Mouse (Mus musculus) lung, embryonic 14.5 days (tissue): ENCODE measurements at regions not wholly inside any gene's neighbourhood (a gene's known extent, or its start where the extent isn't known, plus 50 kb on each side); places are given as distances from the start of the nearest gene placed in this dataset.

Source experiments
- ATAC-seq: fragments of 200-750 bp; cut with Nextera tagmentation; 2 replicates; pipeline ENCODE4 v1.8.0; 2017; ENCODE audit warnings: mild to moderate bottlenecking, moderate TSS enrichment, moderate library complexity; ENCODE audit not compliant: insufficient read depth
- DNase-seq: peaks from one replicate; pipeline ENCODE4 v3.0.0-alpha.2; 2015
- H3K27ac ChIP-seq: fragments of 300-500 bp; sonication (generic); 2 replicates; pipeline ENCODE4 v1.5.1; 2014; ENCODE audit warnings: low read depth, mild to moderate bottlenecking, moderate library complexity
- H3K27me3 ChIP-seq: fragments of 300-500 bp; sonication (generic); 2 replicates; pipeline ENCODE4 v1.6.1; 2014; ENCODE audit warnings: low read length, control low read depth; ENCODE audit not compliant: insufficient read depth
- H3K36me3 ChIP-seq: fragments of 300-500 bp; sonication (generic); 2 replicates; pipeline ENCODE4 v1.6.1; 2014; ENCODE audit warnings: control low read depth; ENCODE audit not compliant: insufficient read depth
- H3K4me1 ChIP-seq: fragments of 300-500 bp; sonication (generic); 2 replicates; pipeline ENCODE4 v1.6.1; 2014; ENCODE audit warnings: antibody characterized with exemption, control low read depth; ENCODE audit not compliant: insufficient read depth
- H3K4me2 ChIP-seq: fragments of 300-500 bp; sonication (generic); 2 replicates; pipeline ENCODE4 v1.6.1; 2014; ENCODE audit warnings: mild to moderate bottlenecking
- H3K4me3 ChIP-seq: fragments of 300-500 bp; sonication (generic); 2 replicates; pipeline ENCODE4 v1.5.1; 2014; ENCODE audit warnings: low read depth, low read length
- H3K9ac ChIP-seq: fragments of 300-500 bp; sonication (generic); 2 replicates; pipeline ENCODE4 v1.6.1; 2014
- H3K9me3 ChIP-seq: fragments of 300-500 bp; sonication (generic); 2 replicates; pipeline ENCODE4 v1.6.1; 2016; ENCODE audit warnings: low read depth, low read length, control low read depth
- CTCF ChIP-seq: IDR thresholded peaks from 2 replicates; pipeline ENCODE4 v1.5.1; 2016; ENCODE audit warnings: antibody characterized with exemption, low read depth
- WGBS: fragments of 180-500 bp; shearing (Covaris S2); extraction: QIAGEN DNeasy Blood & Tissue Kit; methylation state at CpG from one replicate; pipeline ENCODE4 v1.1.7; 2014; 5-methylcytosine and 5-hydroxymethylcytosine counted together

DNA sequence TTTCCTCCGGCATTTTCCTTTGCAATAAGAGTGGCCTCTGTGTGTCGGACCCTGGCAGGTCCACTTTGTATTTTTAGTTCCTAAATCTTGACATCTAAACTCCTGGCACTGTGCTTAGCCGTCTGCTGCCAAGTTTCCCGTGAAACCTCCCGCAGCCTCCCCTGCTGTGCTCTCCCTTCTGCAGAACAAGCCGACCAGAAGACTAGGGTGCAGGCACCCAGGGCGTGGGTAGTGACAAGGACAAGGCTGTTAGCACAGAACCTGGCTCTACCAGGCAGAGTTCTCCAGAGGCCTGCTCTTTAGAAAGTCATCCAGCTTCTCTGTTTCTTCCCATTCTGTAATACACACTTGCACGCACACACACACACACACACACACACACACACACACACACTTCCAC, 274.8 kb downstream of the Vrk1 start:
- Histone ChIP-seq H3K9ac (no peak overlapping the region), H3K9me3 (no peaks in the 10 kb centered on the region), H3K4me3 (no peak overlapping the region), H3K36me3 (no peaks in the 10 kb centered on the region), H3K27me3 (no peaks in the 10 kb centered on the region), H3K4me1 (no peaks in the 10 kb centered on the region), H3K27ac (no peak overlapping the region), H3K4me2 (no peak overlapping the region)
- 80% methylated on average over 8 of the region's 8 CpGs for WGBS
- no peak for DNase-seq
- no peak for TF ChIP-seq CTCF
- ATAC-seq: no peak

- 44% methylated on average over 23 of the region's 23 CpGs for WGBS
- ATAC-seq (no peak), DNase-seq (no peak)
- no peaks in the 10 kb centered on the region for H3K27me3 ChIP-seq
- H3K9me3 ChIP-seq: no peaks in the 10 kb centered on the region
- H3K4me1 ChIP-seq: no peaks in the 10 kb centered on the region
- no peak overlapping the region for H3K27ac ChIP-seq
- 0 out of 2 replicates have a peak, but pooled peaks have one; percentile 29 for TF ChIP-seq CTCF
- H3K36me3 ChIP-seq: no peaks in the 10 kb centered on the region
- H3K4me2 ChIP-seq: no peak overlapping the region
- H3K9ac ChIP-seq: no peak overlapping the region
- H3K4me3 ChIP-seq: no peak overlapping the region
Observed at GRCm38 (mm10) chr12:106288791-106289515, 278.9 kb downstream of the Vrk1 start.

GRCm38 (mm10) chr12:106291476-106292046, 281.5 kb downstream of the Vrk1 start:
- WGBS: 46% methylated on average over 15 of the region's 15 CpGs
- no peak overlapping the region for H3K27ac ChIP-seq
- no peaks in the 10 kb centered on the region for H3K27me3 ChIP-seq
- no peak for DNase-seq
- no peak for TF ChIP-seq CTCF
- no peak overlapping the region for H3K9ac ChIP-seq
- H3K4me2 ChIP-seq: no peak overlapping the region
- ATAC-seq: no peak
- H3K4me3 ChIP-seq: no peak overlapping the region
- no peaks in the 10 kb centered on the region for H3K9me3 ChIP-seq
- H3K36me3 ChIP-seq: no peaks in the 10 kb centered on the region
- no peaks in the 10 kb centered on the region for H3K4me1 ChIP-seq

GRCm38 (mm10) chr12:106293117-106293516, 283.1 kb downstream of the Vrk1 start:
- H3K4me3 ChIP-seq: no peak overlapping the region
- no peak overlapping the region for H3K4me2 ChIP-seq
- H3K27me3 ChIP-seq: no peaks in the 10 kb centered on the region
- no peaks in the 10 kb centered on the region for H3K36me3 ChIP-seq
- ATAC-seq: no peak
- H3K4me1 ChIP-seq: no peaks in the 10 kb centered on the region
- no peak overlapping the region for H3K9ac ChIP-seq
- WGBS: 46% methylated on average over 5 of the region's 5 CpGs
- no peak overlapping the region for H3K27ac ChIP-seq
- no peaks in the 10 kb centered on the region for H3K9me3 ChIP-seq
- DNase-seq: no peak
- TF ChIP-seq CTCF: peak; percentile 36; the same call in 1 of the 2 replicates

DNA sequence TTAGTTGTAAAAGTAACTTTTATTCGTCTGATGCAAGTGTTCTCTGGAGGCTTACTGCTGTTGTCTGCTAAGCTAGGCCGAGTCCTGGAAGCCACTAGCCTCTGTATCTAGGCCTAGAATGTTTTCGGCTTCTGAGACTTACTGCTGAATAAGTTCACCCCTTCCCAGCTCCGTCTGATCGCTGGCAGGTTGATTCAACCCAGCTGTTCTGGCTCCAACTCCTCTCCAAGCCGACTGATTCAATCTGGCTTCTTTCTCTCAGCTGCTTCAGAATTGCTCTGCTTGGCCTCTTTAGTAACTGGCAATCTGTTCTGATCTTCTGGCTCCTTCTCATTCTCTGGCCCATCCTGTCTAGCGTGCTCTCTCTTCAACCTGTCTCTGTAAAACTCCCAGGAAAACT, 285.6 kb downstream of the Vrk1 start:
- peak; percentile 62 for DNase-seq
- peak; percentile 63; the same call in 1 of the 2 replicates for ATAC-seq

DNA sequence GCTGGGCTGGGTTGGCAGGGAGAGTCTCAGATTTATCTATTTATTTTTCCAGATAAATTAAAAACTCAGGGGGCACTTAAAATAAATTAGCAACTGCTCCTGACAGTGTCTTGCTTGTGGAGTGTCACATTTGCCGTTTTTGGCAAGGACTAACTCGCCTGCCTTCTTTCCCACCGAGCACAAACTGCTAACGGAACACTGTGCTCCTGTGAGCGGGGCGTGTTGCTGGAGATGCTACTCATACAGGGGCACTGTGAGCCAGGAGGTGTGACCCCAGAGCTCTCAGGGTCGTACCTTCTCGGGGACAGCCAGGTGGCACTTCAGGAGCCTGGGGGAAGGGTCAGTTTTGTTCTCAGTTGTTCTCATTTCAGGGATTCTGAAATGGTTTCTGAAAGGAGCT, 292.6 kb downstream of the Vrk1 start:
- no peak for ATAC-seq
- Histone ChIP-seq H3K4me1 (no peaks in the 10 kb centered on the region), H3K9ac (no peak overlapping the region), H3K4me2 (no peak overlapping the region), H3K4me3 (no peak overlapping the region), H3K9me3 (no peaks in the 10 kb centered on the region), H3K36me3 (no peaks in the 10 kb centered on the region), H3K27ac (no peak overlapping the region), H3K27me3 (peaks cover 8% of the 10 kb centered on the region; the same call in 1 of the 2 replicates)
- 29% methylated on average over 8 of the region's 8 CpGs for WGBS
- no peak for DNase-seq
- TF ChIP-seq CTCF: no peak

More for the DNA sequence above, 285.6 kb downstream of the Vrk1 start:
- TF ChIP-seq CTCF: no peak
- Histone ChIP-seq H3K27me3 (no peaks in the 10 kb centered on the region), H3K4me2 (no peak overlapping the region), H3K4me3 (no peak overlapping the region), H3K36me3 (no peaks in the 10 kb centered on the region), H3K9ac (no peak overlapping the region), H3K27ac (no peak overlapping the region), H3K4me1 (no peaks in the 10 kb centered on the region), H3K9me3 (no peaks in the 10 kb centered on the region)
- 51% methylated on average over 7 of the region's 7 CpGs for WGBS

DNA sequence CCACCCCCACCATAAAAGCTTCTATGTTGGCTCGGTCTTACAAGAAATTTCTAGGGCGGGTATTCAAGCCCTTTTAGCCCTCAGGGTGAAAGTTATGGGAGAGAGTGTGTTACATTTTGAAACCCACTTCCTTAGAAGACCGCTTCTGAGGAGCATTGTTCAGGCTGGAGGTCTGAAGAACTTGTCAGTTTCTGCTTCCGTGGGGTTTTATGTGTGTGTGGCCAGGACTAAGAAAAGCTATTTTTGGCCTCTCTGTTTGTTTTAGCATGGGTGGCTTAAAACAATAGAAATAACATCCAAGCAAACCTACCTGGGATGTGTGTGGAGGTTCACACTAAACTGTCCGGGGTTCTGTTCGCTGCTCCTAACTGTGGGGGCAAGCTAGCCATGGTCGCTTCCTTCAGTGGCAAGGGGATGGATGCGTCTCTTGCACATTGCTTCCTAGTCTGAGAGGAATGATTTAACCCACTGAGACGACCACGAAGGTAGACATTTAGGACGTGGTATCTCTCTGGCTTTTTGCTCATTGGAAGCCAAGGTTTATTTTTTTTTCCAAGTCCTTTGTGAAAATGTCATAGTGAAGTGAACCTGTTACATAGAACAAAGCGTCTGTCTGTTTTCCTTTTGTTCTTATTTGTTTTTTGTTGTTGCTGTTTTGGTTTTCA, 298.4 kb downstream of the Vrk1 start:
- Histone ChIP-seq H3K4me1 (no peaks in the 10 kb centered on the region), H3K4me2 (no peak overlapping the region), H3K4me3 (no peak overlapping the region), H3K27me3 (peaks cover 26% of the 10 kb centered on the region; the same call in 1 of the 2 replicates), H3K27ac (no peak overlapping the region), H3K36me3 (no peaks in the 10 kb centered on the region), H3K9ac (no peak overlapping the region), H3K9me3 (no peaks in the 10 kb centered on the region)
- 60% methylated on average over 12 of the region's 12 CpGs for WGBS
- ATAC-seq: no peak
- TF ChIP-seq CTCF: no peak
- DNase-seq: no peak
